Mouse (Mus musculus): Measurements from ENCODE around the gene Abcc4.

DNA sequence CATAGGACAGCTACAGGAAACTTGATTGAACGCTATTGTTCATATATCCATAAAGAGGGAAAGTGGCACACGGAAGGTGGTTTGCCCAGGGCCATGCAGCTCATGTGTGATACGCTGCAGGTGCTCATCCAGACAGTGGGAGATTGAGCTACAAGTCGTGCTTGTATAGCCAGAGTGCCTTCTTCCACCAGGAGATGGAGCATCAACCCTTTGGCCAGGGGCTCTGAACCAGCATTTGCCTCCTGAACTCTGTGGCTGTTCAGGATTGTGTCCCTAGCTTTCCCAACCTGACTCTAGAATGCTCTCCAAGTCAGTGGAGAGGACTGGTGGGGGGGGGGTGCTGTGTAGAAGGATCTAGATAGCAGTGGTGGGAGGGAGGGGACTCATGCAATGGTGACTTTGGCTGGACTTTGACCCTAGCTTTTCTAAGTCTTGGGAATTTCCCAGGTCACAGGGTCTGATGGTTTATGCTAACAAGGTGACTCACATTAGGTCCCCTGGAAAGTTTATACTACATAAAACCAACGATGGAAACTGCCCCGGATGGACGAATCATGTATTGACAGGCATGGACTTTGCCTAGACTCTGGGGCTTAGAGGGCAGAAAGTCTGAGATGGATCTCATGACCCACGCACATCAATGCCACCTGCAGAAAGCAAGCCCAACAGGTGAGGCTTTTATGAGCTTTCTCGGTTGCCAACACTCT is 27.6 kb downstream of the Abcc4 start:
- TF ChIP-seq HCFC1 (IDR thresholded peaks at IDR 0.05; ENCODE audit: borderline replicate concordance, insufficient read depth, low read length) (no peak), ZNF384 (IDR thresholded peaks at IDR 0.05; ENCODE audit: low read depth, low read length) (no peak), MAFK (IDR thresholded peaks at IDR 0.05; ENCODE audit: insufficient read depth, low read depth, low read length) (no peak), ZC3H11A (IDR thresholded peaks at IDR 0.05; ENCODE audit: borderline replicate concordance, low read depth, low read length) (no peak)
